In genomic region chr6:41256424-41256823, GRCm38 (mm10) we compare ENCODE assay signal across 17 mouse cellular contexts. TPM values are rescaled to one million over a fixed set of nuclear protein-coding genes. Genes with fewer than 3 reads are reported as not detected.
"Had no signal": no experiment of that assay in that cellular context is flagged by ENCODE, and none has a peak within 500 bp of the region (broad histone marks: within the 10 kb centered on the region; RNA-seq: fewer than 3 reads in every experiment).

No protein-coding gene starts in this region.

- DNase-seq: liver, postnatal 0 days; lung, adult 2 months; lung, postnatal 14 days; lung, postnatal 36 days; right cerebral cortex, postnatal 14 days; thymus, adult 2 months; thymus, postnatal 25 days; thymus, postnatal 4 days had no signal

- ATAC-seq: liver, postnatal 0 days; lung, postnatal 0 days; midbrain, embryonic 13.5 days; midbrain, embryonic 15.5 days had no signal

RNA-seq across cellular contexts. Expression of gene Try4, which starts 45.6 kb away (rescaled TPM):
- polyA plus RNA-seq: liver, postnatal 0 days; lung, embryonic 15.5 days; lung, postnatal 0 days; macrophage; midbrain, embryonic 11.5 days; midbrain, embryonic 13.5 days; midbrain, embryonic 15.5 days; midbrain, postnatal 0 days; neural tube, embryonic 12.5 days; neural tube, embryonic 14.5 days had no signal
